Mouse (Mus musculus) granulocyte monocyte progenitor cell, adult 5-6 weeks (primary cell): ENCODE measurements around the gene Rph3a. TPM values are rescaled to one million over a fixed set of nuclear protein-coding genes. Genes with fewer than 3 reads are reported as not detected.
A peak's percentile ranks its signal among the peaks of the same experiment; 100 is the strongest.
"Not testable (repeated sequence)": the region's sequence is repeated elsewhere in the genome, so short reads cannot be mapped to it uniquely, and the experiment has no call there.

ENCODE experiments used
- ATAC-seq: replicated peaks from 2 replicates; pipeline ENCODE4 v1.8.0; 2016; ENCODE audit warnings: mild to moderate bottlenecking, moderate TSS enrichment, inconsistent platforms; ENCODE audit not compliant: poor library complexity, severe bottlenecking
- total RNA-seq, 2 experiments: library from RNA; stranded (forward) in 1 of 2; stranded (reverse) in 1 of 2; fragments of 200-712, 200-1000 nt in 1 of 2; fragments of >200 nt in 1 of 2; fragmentation: Nextera tagmentation in 1 of 2; gene quantifications; 2 replicates each; pipeline ENCODE4 v1.2.3; 2014 to 2017

Gene Rph3a
- total RNA-seq, 2 experiments from 2014 or later = not detected

DNA sequence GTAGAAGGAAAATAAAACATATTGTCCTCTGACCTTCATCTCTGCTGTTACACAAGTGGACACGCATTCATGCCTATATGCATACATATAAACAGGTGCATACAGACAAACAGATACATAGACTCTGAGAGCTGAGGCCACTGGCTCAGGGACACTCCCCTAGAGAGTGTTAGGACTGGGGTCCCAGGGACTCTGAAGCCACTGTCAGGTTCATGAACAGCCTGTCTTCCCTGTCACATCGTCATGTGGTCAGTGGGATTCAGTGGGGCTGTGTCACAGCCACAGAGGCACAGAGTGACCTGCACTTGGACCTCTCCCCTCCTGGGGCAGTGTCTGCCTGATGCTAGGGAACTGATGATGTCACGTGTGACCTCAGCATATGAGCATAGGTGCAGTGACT lies 89.6 kb downstream of the Rph3a start:
- ATAC-seq = no peak

DNA sequence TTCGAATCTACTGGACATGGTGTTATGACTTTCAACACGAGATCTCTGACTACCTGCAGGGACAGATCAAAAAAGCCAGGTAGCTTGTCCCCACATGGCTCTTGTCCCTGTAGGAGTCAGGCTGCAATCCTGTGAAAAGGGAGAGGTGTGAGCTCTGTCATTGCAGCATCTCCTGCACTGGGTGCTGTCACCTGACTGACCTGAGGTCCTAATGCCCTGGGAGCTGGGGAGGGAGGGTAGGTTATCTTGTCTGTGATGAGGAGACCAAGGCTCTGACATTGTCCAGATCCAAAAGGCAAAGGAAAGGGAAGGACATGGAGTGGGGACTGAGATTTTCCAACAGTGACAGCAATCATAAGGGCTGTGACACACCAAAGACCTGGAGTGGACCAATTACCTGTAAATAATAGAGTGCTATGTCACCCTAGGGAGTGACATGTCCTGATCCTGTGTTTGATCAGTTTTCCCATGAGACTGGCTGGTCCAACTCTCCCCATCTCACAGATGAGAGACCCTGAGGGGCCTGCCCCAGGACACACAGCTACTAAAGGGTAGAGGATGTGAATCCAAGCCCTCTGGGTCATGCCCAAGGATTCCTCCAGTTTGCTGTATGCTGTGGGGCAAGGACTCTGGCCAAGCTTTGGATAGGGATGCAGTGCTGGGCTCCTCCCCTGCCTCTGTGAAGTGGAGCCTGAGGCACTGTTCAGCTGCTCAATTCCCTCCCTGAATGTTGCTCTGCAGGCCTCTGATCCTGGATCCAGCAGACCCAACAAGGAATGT lies 90.5 kb downstream of the Rph3a start:
- not testable (repeated sequence) for ATAC-seq

DNA sequence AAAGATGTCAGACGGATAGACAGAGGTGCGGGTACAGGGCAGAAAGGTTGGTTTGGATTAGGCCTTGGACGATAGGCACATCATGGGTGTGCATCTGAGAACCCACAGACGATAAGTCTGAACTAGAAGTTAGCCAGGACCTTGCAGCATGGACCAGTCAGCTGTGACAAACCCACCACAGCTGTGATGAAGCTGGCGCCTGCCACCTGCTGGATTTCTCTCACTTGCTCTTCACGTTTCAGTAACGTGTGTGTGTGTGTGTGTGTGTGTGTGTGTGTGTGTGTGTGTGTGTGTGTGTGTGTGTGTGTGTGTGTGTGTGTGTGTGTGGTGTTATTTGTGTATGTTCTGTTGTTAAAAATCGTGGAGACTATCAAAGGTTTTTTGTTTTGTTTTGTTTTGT lies 95.7 kb downstream of the Rph3a start, which contains the start of gene Oas1d:
Oas1d (plus strand) TSS at position 333 of the 400 bp plus-strand sequence.
- ATAC-seq = not testable (repeated sequence)

GRCm38 (mm10) chr5:120908196-120908920 lies 101.5 kb downstream of the Rph3a start:
- ATAC-seq = no peak

GRCm38 (mm10) chr5:120906791-120907733 lies 102.8 kb downstream of the Rph3a start, which contains the start of gene Oas1a:
Oas1a (minus strand) TSS chr5:120907521.
- ATAC-seq = peak; percentile 89

GRCm38 (mm10) chr5:120902056-120902455 lies 107.8 kb downstream of the Rph3a start:
- ATAC-seq = no peak

- ATAC-seq = no peak
These were observed 109.2 kb downstream of the Rph3a start for GRCm38 (mm10) chr5:120900666-120901065.

- no peak for ATAC-seq
These were observed 111.2 kb downstream of the Rph3a start for GRCm38 (mm10) chr5:120898726-120899125.

DNA sequence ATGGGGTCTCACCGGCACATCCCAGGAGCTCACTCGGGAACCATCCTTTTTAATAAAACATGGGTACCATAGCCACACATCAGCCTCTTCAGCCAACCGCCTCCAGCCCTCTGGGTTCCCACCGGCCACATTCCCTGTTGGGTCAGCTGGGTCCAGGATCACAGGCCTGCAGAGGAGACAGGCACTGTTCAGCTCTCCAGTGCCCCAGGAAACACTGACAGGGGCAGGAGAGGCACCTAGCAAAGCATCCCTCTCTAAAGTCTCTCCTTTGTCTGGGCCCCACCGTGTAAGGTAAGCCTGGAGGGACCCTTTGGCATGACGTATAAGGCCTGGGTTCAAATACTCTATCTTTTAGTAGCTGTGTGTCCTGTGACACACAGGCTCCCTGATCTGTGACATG lies 111.6 kb downstream of the Rph3a start:
- no peak for ATAC-seq

GRCm38 (mm10) chr5:120895231-120895900 lies 114.5 kb downstream of the Rph3a start:
- ATAC-seq = no peak

GRCm38 (mm10) chr5:120894692-120895091 lies 115.2 kb downstream of the Rph3a start:
- ATAC-seq = not testable (repeated sequence)

GRCm38 (mm10) chr5:120893866-120894265 lies 116.0 kb downstream of the Rph3a start:
- not testable (repeated sequence) for ATAC-seq

GRCm38 (mm10) chr5:120892243-120892660 lies 117.6 kb downstream of the Rph3a start:
- no peak for ATAC-seq

- ATAC-seq = not testable (repeated sequence)
These were observed 118.2 kb downstream of the Rph3a start for GRCm38 (mm10) chr5:120891566-120892242.

GRCm38 (mm10) chr5:120890991-120891390 lies 118.9 kb downstream of the Rph3a start:
- peak; percentile 25; the same call in 1 of the 2 replicates for ATAC-seq
